Mouse (Mus musculus) frontal cortex, postnatal 36 days (tissue): ENCODE measurements around the gene Rbpms2.

Source experiments
- DNase-seq, 2 experiments: peaks; one replicate each; pipeline ENCODE4 v3.0.0; 2022; ENCODE audit warnings: low spot score in 2 of 2

The Rbpms2 gene

GRCm38 (mm10) chr9:65629025-65629766 lies at the start of gene Rbpms2:
Rbpms2 (plus strand) TSS chr9:65629648.
- no peak for DNase-seq

DNA sequence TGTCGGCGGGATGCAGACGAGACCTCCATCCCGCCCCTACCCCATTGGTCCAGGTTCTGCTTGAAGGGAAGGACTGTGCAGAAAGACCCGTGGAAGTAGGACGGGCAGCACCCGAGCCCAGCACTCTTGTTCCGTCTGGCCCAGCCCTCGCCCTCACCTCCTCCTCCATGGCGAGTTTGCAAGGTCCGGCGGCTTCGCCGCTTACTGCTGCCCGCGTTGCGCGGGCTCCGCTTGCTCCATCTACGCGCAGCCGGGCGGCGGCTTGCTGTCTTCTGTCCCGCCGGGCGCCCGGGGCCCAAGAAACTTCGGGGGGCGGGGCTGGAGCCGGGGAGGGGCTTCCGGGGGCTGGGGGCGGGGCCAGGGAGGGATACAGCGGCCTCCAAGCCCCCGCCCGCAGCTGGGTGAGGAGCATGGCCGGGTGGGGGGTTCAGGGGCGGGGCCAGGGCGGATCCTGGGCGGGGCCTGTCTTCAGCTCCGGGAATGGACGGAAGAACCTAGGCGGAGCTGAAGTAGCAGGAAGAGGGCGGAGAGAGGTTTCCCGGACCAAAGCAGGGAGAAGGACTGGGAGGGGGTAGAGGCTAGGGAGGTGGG lies 49.6 kb upstream of the Rbpms2 start, which contains the start of gene Plekho2:
Gene Plekho2 (minus strand): TSS at position 260 of the 591 bp plus-strand sequence.
- DNase-seq: peak; percentile 66 to 76

- peak; percentile 51 to 70 for DNase-seq
Measured at GRCm38 (mm10) chr9:65580401-65581256, 48.8 kb upstream of the Rbpms2 start.

- DNase-seq: no peak
Measured at GRCm38 (mm10) chr9:65583045-65583444, 46.4 kb upstream of the Rbpms2 start.

- DNase-seq: peak; percentile 57 to 72
Measured at GRCm38 (mm10) chr9:65586406-65587269, 42.8 kb upstream of the Rbpms2 start, which contains the start of gene Pif1. Pif1 (plus strand) TSS chr9:65587160.

DNA sequence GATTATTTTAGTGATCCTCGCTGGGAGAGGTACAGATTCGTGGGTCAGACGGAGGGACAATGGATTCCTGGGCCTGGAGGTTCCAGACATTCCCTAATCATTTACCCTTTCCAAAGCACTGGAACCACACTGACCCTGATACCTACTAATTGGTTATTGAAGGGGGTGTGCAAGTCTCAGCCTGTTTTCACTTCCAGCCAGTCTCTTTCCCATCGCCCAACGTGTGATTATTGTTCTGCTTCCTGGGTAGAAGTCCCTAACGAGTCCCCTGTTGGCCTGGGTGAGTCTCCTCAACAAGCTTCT lies 42.2 kb upstream of the Rbpms2 start:
- DNase-seq: no peak

DNA sequence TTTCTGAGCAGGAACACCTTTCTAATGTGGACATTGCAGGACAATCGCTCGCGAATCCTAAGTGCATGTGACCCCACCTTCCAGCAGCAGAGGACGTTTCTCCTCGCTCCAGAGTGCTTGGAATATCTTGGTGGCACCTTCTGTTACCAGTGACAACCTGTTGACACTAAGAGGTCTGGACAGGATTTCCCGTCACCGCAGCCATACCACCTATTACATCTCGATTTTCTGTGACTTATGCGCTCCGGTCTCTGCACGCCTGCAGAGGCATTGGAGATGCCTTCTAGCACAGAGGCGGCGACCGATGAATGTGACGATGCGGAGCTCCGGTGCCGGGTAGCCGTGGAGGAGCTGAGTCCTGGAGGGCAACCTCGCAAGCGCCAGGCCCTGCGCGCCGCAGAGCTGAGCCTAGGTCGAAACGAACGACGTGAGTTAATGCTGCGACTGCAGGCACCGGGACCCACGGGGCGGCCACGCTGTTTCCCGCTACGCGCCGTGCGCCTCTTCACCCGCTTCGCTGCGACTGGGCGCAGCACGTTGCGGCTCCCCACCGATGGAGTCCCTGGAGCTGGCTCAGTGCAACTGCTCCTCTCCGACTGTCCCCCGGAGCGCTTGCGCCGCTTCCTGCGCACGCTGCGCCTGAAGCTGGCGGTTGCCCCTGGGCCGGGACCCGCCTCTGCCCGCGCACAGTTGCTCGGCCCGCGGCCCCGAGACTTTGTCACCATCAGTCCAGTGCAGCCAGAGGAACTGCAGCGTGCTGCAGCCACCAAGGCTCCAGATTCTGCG lies 41.7 kb upstream of the Rbpms2 start:
- DNase-seq: peak in 1 of 2 experiments; percentile 48

DNA sequence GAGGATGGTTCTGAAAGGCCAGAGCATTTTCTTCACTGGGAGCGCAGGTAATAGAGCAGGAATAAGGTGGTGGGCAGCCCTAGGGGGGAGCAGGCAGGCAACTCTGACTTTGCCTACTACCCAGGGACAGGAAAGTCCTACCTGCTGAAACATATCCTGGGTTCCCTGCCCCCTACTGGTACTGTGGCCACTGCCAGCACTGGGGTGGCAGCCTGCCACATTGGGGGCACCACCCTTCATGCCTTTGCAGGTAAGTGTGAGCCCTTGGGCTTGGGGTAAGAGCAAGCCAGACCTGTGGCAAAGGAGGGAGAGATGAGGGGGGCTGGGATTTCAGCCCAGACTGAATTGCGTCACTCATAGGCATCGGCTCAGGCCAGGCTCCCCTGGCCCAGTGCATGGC lies 40.4 kb upstream of the Rbpms2 start:
- DNase-seq: no peak

GRCm38 (mm10) chr9:65592721-65593120 lies 36.7 kb upstream of the Rbpms2 start:
- no peak for DNase-seq

- no peak for DNase-seq
Measured at GRCm38 (mm10) chr9:65593596-65593995, 35.9 kb upstream of the Rbpms2 start.

- peak in 1 of 2 experiments; percentile 53 for DNase-seq
Measured at GRCm38 (mm10) chr9:65598765-65599249, 30.6 kb upstream of the Rbpms2 start.

- no peak for DNase-seq
Measured at GRCm38 (mm10) chr9:65600951-65601350, 28.5 kb upstream of the Rbpms2 start.

DNA sequence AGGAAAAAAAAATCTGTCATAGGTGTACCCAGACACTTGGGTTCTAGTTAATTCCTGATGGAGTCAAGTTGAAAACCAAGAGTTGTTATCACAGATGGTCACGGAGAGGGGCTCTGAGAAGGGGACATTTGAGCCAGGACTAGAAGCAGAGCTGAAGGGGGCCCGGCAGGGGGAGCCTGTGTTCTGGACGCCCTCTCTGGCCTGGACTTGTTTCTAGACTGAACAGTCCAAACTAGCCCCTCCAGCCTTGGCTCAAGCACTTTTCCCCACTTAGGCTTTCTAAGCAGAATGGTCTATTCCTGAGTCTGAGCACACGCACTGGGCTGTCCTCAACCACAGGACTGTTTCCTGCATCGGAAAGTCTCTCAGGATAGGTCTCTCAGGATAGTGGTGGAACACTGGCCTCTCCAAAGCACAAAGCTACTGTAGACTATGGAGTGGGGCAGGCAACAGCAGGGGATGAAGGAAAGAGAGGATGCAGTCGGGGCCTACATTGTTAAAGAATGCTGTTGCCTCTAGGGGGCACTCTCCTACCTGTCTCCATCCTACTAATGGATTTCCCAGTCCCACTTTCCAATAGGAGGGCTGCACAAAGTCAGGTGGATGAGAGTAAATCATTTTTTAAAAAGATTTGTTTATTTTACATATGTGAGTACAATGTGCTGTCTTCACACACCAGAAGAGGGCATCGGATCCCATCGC lies 25.9 kb upstream of the Rbpms2 start:
- DNase-seq: no peak

DNA sequence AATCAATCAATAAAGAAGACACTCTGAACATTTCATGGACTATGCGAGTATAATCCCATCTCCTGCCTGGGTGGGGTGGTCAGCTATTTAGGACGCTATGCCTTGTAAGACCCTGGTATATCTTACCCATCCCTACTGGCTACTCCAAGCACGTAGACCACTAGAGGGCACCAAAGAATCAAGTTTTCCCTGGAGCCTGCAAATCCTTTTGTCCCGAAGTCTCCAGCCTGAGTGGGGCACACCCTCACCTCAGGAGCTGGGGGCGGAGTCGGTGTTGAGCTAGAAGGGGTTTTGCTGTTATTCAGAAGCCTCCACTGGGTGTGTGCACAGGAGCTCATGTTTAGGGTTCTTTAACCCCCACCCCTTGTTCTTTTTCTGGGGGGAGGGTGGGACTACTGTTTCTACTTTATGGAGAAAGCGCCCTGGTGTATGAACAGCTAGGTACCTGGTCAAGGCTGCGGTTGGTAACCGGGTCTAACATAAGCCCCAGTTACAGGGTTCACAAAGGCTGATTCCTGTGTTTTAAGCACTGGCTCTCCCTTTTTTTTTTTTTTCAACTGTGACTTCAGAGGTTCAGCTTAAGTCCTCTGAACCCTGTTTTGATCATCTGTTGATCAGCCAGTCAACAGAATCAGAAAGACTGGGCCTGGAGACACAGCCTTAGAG lies 23.8 kb upstream of the Rbpms2 start:
- DNase-seq: peak; percentile 32 to 65

- no peak for DNase-seq
Measured at GRCm38 (mm10) chr9:65606321-65607109, 22.9 kb upstream of the Rbpms2 start.

- no peak for DNase-seq
Measured at GRCm38 (mm10) chr9:65607120-65607519, 22.3 kb upstream of the Rbpms2 start.

GRCm38 (mm10) chr9:65611969-65612486 lies 17.4 kb upstream of the Rbpms2 start:
- no peak for DNase-seq

- no peak for DNase-seq
Measured at GRCm38 (mm10) chr9:65613098-65613497, 16.4 kb upstream of the Rbpms2 start.
